Mouse (Mus musculus) intestine, embryonic 16.5 days (tissue): ENCODE results near the gene Per1. TPM values are rescaled to one million over a fixed set of nuclear protein-coding genes. Genes with fewer than 3 reads are reported as not detected.

Source experiments
- ATAC-seq: fragments of 200-750 bp; cut with Nextera tagmentation; 2 replicates; pipeline ENCODE4 v1.8.0; 2017; ENCODE audit warnings: moderate TSS enrichment, moderate library complexity
- H3K27ac ChIP-seq: fragments of 300-500 bp; sonication (generic); 2 replicates; pipeline ENCODE4 v1.5.1; 2014; ENCODE audit warnings: mild to moderate bottlenecking, low read length
- H3K27me3 ChIP-seq: fragments of 300-500 bp; sonication (generic); replicated peaks from 2 replicates; pipeline ENCODE4 v1.6.1; 2014; ENCODE audit warnings: low read length, control low read depth, mixed read lengths; ENCODE audit not compliant: control insufficient read depth, insufficient read depth
- H3K36me3 ChIP-seq: fragments of 300-500 bp; sonication (generic); 2 replicates; pipeline ENCODE4 v1.6.1; 2014; ENCODE audit warnings: low read length, control low read depth; ENCODE audit not compliant: control insufficient read depth, insufficient read depth
- H3K4me1 ChIP-seq: fragments of 300-500 bp; sonication (generic); 2 replicates; pipeline ENCODE4 v1.6.1; 2014; ENCODE audit warnings: low read length, control low read depth, mixed read lengths; ENCODE audit not compliant: control insufficient read depth, insufficient read depth
- H3K4me2 ChIP-seq: fragments of 300-500 bp; sonication (generic); 2 replicates; pipeline ENCODE4 v1.6.1; 2014; ENCODE audit warnings: low read depth, low read length, control low read depth
- H3K4me3 ChIP-seq: fragments of 300-500 bp; sonication (generic); 2 replicates; pipeline ENCODE4 v1.5.1; 2014; ENCODE audit warnings: mild to moderate bottlenecking, low read length
- H3K9ac ChIP-seq: fragments of 300-500 bp; sonication (generic); 2 replicates; pipeline ENCODE4 v1.6.1; 2014; ENCODE audit warnings: low read depth, low read length
- H3K9me3 ChIP-seq: fragments of 300-500 bp; sonication (generic); 2 replicates; pipeline ENCODE4 v1.6.1; 2016; ENCODE audit warnings: low read length, control low read depth; ENCODE audit not compliant: control insufficient read depth
- WGBS: fragments of 180-500 bp; shearing (Covaris S2); extraction: QIAGEN DNeasy Blood & Tissue Kit; methylation state at CpG from one replicate; pipeline ENCODE4 v1.1.7; 2014; 5-methylcytosine and 5-hydroxymethylcytosine counted together
- polyA plus RNA-seq: library from polyadenylated mRNA; unstranded; fragments of >200 nt; fragmentation: Nextera tagmentation; extraction: Ambion mirVana; gene quantifications from 2 replicates; pipeline ENCODE4 v1.2.1, GENCODE M21; 2015

The Per1 gene
- polyA plus RNA-seq, 1 experiment from 2014 or later = 13.6 TPM

DNA sequence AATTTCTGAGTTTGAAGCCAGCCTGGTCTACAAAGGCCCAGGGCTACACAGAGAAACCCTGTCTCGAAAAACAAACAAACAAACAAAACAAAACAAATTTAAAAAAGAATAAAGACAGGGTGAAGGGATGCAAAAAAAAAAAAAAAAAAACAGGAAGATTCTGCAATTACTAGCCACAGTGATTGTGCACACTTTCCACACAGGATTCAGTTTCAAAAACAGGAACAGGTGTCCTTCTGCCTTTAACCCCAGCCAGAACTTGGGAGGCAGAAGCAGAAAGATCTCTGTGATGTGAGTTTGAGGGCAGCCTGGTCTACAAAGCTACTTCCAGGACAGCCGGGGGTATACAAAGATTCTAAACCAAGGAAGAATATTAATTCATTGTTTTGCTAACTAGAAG is 36.8 kb upstream of the Per1 start:
- peak overlapping the region; percentile 73 for H3K27ac ChIP-seq
- H3K36me3 ChIP-seq = no peaks in the 10 kb centered on the region
- H3K27me3 ChIP-seq = no peaks in the 10 kb centered on the region
- ATAC-seq = no peak
- H3K9me3 ChIP-seq = no peaks in the 10 kb centered on the region
- peak overlapping the region; percentile 78 for H3K4me2 ChIP-seq
- H3K4me3 ChIP-seq = peak overlapping the region; percentile 90
- peak overlapping the region; percentile 69 for H3K9ac ChIP-seq
- 67% methylated on average over 2 of the region's 2 CpGs for WGBS
- H3K4me1 ChIP-seq = peaks cover 19% of the 10 kb centered on the region

DNA sequence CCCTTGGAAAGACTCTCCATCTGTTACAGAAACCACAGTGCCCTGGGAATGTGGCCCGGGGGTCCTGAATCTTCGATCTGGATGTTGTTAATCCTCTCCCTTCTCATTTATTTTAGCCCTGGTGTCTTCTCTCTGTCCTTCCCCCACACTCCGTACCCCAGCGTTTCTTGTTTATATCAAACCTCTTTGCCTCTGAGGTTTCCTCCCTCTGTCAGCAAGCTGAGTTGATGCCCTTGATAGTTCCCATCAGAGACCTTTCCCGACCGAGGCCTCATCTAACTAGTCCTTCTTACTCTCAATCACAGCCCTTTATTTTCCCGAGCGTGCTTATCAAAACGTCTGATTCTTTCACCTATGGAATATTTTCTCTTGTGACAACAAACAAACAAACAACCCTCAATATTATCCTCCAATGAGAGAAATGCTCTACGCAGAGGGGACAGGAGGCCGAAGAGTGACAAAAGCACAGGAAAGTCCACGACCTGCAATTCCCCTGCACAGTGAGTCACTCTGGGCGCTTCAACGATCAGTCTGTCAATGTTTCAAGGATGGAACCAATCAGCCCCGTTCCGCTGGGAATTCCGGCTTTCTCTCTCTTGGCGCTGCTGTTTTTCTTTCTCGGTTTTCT is 36.2 kb upstream of the Per1 start:
- Histone ChIP-seq H3K27ac (peak overlapping the region; percentile 73), H3K9ac (peak overlapping the region; percentile 69), H3K4me2 (peak overlapping the region; percentile 78), H3K36me3 (no peaks in the 10 kb centered on the region), H3K27me3 (no peaks in the 10 kb centered on the region), H3K4me1 (peaks cover 19% of the 10 kb centered on the region), H3K4me3 (peak overlapping the region; percentile 90), H3K9me3 (no peaks in the 10 kb centered on the region)
- 1% methylated on average over 19 of the region's 19 CpGs for WGBS
- peak; percentile 32 for ATAC-seq

DNA sequence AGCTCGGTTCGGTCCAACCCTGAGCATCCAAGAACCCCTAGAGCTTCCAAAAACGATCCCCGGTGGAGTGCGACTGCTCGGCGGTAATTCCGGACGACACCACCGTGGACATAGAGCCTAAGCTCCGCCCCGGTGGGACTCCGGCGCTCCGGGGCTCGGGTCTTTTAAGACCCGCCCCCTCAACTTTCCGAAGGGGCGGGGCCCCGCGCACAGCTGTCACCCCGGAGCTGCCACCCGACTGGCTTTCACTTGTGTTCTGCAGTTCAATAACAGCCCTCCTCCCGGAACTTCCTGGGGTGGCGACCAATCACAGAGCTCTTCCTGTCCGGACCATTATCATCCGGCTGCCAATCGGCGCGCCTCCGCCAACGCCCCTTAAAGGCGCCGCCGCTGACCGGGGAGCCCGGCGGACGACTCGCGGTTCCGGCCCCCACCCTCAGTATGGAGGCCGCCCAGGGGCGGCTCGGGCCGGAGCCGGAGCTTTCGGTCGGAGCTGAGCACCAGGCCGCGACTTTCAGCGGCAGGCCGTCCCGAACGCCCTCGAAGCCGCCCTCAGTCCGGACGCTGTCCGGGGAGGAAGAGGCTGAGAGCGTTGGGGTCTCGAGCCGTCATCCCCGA is 35.6 kb upstream of the Per1 start, which contains the start of gene Borcs6:
Gene Borcs6, plus strand, starts transcription at position 361 of the 618 bp plus-strand sequence.
- Histone ChIP-seq H3K36me3 (no peaks in the 10 kb centered on the region), H3K9me3 (no peaks in the 10 kb centered on the region), H3K4me2 (peak within 1 kb of the TSS; percentile 96), H3K4me1 (peaks cover 25% of the 10 kb centered on the region), H3K4me3 (peak within 1 kb of the TSS; percentile 90), H3K27ac (peak within 1 kb of the TSS; percentile 93), H3K27me3 (no peaks in the 10 kb centered on the region), H3K9ac (peak within 1 kb of the TSS; percentile 94)
- ATAC-seq = peak; percentile 92
- under 1% methylated on average over 63 of the region's 64 CpGs for WGBS

- no peaks in the 10 kb centered on the region for H3K27me3 ChIP-seq
- peak overlapping the region; percentile 94 for H3K9ac ChIP-seq
- H3K4me1 ChIP-seq = peaks cover 25% of the 10 kb centered on the region
- peak overlapping the region; percentile 96 for H3K4me2 ChIP-seq
- WGBS = under 1% methylated on average over 42 of the region's 49 CpGs
- no peaks in the 10 kb centered on the region for H3K9me3 ChIP-seq
- ATAC-seq = peak; percentile 14
- H3K36me3 ChIP-seq = no peaks in the 10 kb centered on the region
- H3K27ac ChIP-seq = peak overlapping the region; percentile 93
- peak overlapping the region; percentile 90 for H3K4me3 ChIP-seq
These were observed 35.0 kb upstream of the Per1 start for GRCm38 (mm10) chr11:69059975-69060411.

DNA sequence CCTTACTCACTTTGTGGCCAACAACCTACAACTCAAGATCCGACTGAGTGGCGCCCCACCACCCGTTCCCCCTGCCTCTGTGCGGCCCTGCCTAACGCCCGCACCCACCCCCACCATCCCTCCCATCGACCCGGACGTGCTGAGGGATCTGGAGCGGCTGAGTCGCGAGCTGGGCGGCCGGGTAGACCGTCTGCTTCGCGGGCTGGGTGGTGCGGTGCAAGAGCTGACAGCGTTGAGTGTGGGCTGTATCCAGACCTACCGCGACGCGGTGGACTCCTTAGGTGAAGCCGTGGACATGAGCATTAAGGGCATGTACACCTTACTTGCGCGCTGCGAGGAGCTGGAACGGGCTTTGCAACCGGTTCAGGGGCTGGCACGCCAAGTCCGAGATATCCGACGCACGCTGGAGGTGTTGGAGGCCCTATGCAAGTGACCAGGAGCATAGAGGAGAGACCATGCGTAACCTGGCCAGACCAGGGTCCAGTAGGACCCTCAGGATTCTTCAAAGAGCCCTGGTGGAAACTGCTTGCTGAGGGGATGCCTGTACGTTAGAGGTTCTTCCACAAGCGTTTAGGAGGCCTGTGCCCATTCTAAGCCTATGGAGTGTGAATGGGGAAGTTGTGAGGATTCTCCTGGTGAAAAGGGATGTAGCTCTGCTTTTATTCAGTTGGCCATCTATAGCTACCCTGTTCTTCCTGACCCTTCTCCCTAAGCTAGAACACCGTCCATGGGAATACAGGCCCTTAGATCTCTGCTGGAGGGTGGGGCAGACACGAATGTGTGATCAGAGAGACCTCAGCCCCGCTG is 34.4 kb upstream of the Per1 start:
- H3K36me3 ChIP-seq = no peaks in the 10 kb centered on the region
- peaks cover 25% of the 10 kb centered on the region for H3K4me1 ChIP-seq
- H3K4me3 ChIP-seq = peak overlapping the region; percentile 90
- H3K27me3 ChIP-seq = no peaks in the 10 kb centered on the region
- peak overlapping the region; percentile 94 for H3K9ac ChIP-seq
- H3K4me2 ChIP-seq = peak overlapping the region; percentile 96
- no peak for ATAC-seq
- peak overlapping the region; percentile 93 for H3K27ac ChIP-seq
- H3K9me3 ChIP-seq = no peaks in the 10 kb centered on the region
- WGBS = 2% methylated on average over 40 of the region's 40 CpGs

DNA sequence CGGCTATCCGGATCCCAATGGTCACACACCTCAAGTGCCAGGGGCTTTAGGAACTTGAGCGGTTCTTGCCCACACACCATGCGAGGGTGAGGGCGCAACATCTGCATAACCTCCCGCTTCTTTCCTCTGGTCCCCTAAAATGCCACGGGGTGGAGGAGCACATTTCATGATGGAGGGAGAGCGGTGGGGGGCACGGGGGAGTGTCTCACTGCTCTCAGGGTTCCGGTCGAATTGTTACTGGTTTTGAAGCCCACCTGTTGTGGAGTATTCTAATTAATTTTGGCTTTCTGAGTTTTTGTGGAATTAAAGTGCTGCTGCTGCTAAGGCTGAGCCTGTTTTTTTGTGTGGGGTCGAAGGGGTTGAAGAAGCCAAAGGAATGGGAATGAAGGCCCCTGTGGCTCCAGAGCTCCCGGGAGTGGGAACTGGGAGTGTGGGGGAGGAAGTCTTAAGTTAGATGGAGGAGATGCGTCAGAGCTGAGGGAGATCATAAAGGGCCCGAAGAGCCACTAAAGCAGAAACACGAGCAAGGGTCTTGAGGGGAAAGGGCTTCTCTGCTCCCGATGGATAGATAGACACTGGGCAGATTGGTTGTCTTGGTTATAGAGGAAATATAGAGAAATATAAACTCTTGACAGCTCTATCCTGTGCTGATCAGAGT is 33.6 kb upstream of the Per1 start:
- Histone ChIP-seq H3K4me2 (peak overlapping the region; percentile 96), H3K9ac (peak overlapping the region; percentile 94), H3K36me3 (no peaks in the 10 kb centered on the region), H3K27me3 (no peaks in the 10 kb centered on the region), H3K27ac (peak overlapping the region; percentile 93), H3K9me3 (no peaks in the 10 kb centered on the region), H3K4me1 (peaks cover 31% of the 10 kb centered on the region), H3K4me3 (peak overlapping the region; percentile 90)
- 17% methylated on average over 17 of the region's 17 CpGs for WGBS
- ATAC-seq = no peak

DNA sequence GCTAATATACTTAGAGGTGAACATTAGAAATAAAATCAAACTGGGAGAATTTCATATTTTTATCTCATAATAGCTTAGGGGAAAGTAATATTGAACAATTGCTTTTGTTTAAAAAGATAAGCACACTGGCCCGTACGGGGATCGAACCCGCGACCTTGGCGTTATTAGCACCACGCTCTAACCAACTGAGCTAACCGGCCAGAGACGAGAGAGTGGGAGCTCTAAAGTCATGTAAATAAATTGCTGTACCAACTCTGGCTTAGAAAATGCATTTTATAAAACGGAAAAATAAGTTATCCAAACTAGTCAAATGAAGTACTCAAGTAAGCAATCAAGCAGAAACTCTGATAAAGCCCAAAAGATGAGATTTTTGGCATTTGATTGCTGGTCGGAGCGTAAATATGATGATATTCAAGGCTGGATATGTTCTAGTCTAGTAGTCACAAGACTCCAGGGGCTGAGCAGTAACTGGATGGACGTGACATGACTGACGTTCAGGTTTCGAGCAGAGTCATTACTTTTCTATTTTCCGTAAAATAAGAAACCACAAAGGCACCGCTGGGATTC is 32.7 kb upstream of the Per1 start:
- Histone ChIP-seq H3K36me3 (no peaks in the 10 kb centered on the region), H3K4me2 (peak overlapping the region; percentile 56), H3K27ac (peak overlapping the region; percentile 77), H3K9me3 (no peaks in the 10 kb centered on the region), H3K9ac (peak overlapping the region; percentile 37; the same call in 1 of the 2 replicates), H3K27me3 (no peaks in the 10 kb centered on the region), H3K4me1 (peaks cover 38% of the 10 kb centered on the region), H3K4me3 (peak overlapping the region; percentile 80)
- ATAC-seq = no peak
- 2% methylated on average over 17 of the region's 17 CpGs for WGBS

- Histone ChIP-seq H3K9me3 (no peaks in the 10 kb centered on the region), H3K4me3 (peak overlapping the region; percentile 80), H3K4me1 (peaks cover 43% of the 10 kb centered on the region), H3K9ac (peak overlapping the region; percentile 68), H3K27ac (peak overlapping the region; percentile 81), H3K27me3 (no peaks in the 10 kb centered on the region), H3K36me3 (no peaks in the 10 kb centered on the region), H3K4me2 (peak overlapping the region; percentile 56)
- under 1% methylated on average over 19 of the region's 19 CpGs for WGBS
- ATAC-seq = peak; percentile 60
These were observed 32.2 kb upstream of the Per1 start for GRCm38 (mm10) chr11:69062761-69063224.
